Mouse (Mus musculus): ENCODE results near the gene Stip1.

DNA sequence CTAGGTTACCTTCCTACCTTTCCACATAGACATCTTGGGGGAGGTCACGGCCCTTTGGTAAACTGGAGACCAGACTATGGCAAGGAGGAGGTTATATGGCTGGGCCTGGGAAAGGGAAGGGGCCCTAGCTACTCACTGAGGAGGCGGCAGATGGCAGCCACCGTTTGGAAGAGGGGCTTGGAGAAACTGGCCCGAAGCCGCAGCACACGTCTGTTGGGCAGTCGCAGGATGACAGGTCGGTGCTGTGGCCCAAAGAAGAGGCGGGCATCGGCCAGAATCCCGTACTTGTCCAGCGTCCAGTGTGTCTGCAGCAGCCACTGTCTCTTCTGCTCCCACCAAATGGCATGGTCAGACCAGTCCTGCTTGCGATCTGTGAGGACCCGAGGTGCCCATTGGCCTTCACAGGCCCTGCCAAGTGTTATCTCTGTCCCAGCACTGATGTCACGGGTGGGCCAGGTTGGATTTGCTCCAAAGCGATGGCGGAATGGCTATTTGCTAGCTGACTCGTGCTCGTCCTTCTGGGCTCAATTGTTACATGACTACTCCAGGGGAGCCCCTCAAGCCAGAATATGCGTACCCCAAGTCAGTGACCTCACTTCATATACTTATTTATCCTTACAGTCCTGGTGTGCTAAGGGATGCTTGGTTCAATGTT is 25.2 kb downstream of the Stip1 start:
- TF ChIP-seq POLR2A (IDR thresholded peaks at IDR 0.05; ENCODE audit: borderline replicate concordance, extremely low read depth, insufficient read depth, insufficient read length, poor library complexity, severe bottlenecking) (no peak), CTCF (IDR thresholded peaks at IDR 0.05; ENCODE audit: borderline replicate concordance, extremely low read depth, insufficient read depth, insufficient read length) (no peak)
